Mouse (Mus musculus): Measurements from ENCODE around the gene Lcat. TPM values are rescaled to one million over a fixed set of nuclear protein-coding genes. Genes with fewer than 3 reads are reported as not detected.

Lcat gene
- total and polyA plus RNA-seq, 3 experiments = 1.3 to 3.3 (median 2.9) TPM

GRCm38 (mm10) chr8:105889756-105890465, 53.3 kb downstream of the Lcat start:
- no peak for DNase-seq

Small RNA genes lying within 50 kb of the gene (microRNA-seq; reads per million reads assigned to microRNA genes)
- gene Mir7074 = 0 reads per million in 2 experiments

Other genes with a start within 250 kb of the Lcat start
- 10 to 100 TPM; 21.7 to 28.7 TPM for gene Acd, start 242.3 kb downstream of the Lcat start, total RNA-seq (2021)
- gene Acd, start 242.3 kb downstream of the Lcat start, polyA plus RNA-seq (2012; rRNA removed) = 39.9 and 41.9 TPM in 2 replicates
- 10 to 100 TPM; 11.0 to 14.7 TPM for gene Pard6a, start 242.2 kb downstream of the Lcat start, total RNA-seq (2021)
- 20.2 and 21.3 TPM in 2 replicates for gene Pard6a, start 242.2 kb downstream of the Lcat start, polyA plus RNA-seq (2012; rRNA removed)
- gene 4933405L10Rik, start 235.7 kb downstream of the Lcat start, total RNA-seq (2021) = not detected
- 0.10 TPM in 1 of 2 replicates, not detected in the other for gene 4933405L10Rik, start 235.7 kb downstream of the Lcat start, polyA plus RNA-seq (2012; rRNA removed)
- 1 to 10 TPM; 2.9 to 6.8 TPM for gene Enkd1, start 235.2 kb downstream of the Lcat start, total RNA-seq (2021)
- 9.7 and 12.9 TPM in 2 replicates for gene Enkd1, start 235.2 kb downstream of the Lcat start, polyA plus RNA-seq (2012; rRNA removed)
- gene Gfod2, start 184.7 kb downstream of the Lcat start, total RNA-seq (2021) = 10 to 100 TPM in 1 of 2 experiments, 1 to 10 TPM in 1; 7.8 to 14.2 TPM
- gene Gfod2, start 184.7 kb downstream of the Lcat start, polyA plus RNA-seq (2012; rRNA removed) = 8.1 and 9.6 TPM in 2 replicates
- gene Ranbp10, start 116.0 kb downstream of the Lcat start, total RNA-seq (2021) = 10 to 100 TPM; 19.7 to 23.6 TPM
- 22.2 and 27.3 TPM in 2 replicates for gene Ranbp10, start 116.0 kb downstream of the Lcat start, polyA plus RNA-seq (2012; rRNA removed)
- gene Tsnaxip1, start 115.7 kb downstream of the Lcat start, total RNA-seq (2021) = not detected
- gene Tsnaxip1, start 115.7 kb downstream of the Lcat start, polyA plus RNA-seq (2012; rRNA removed) = not detected in 2 replicates
- gene Cenpt, start 90.1 kb downstream of the Lcat start, total RNA-seq (2021) = 1 to 10 TPM; 5.9 to 6.7 TPM
- 5.9 and 8.1 TPM in 2 replicates for gene Cenpt, start 90.1 kb downstream of the Lcat start, polyA plus RNA-seq (2012; rRNA removed)
- 10 to 100 TPM; 31.7 to 38.0 TPM for gene Thap11, start 88.2 kb downstream of the Lcat start, total RNA-seq (2021)
- gene Thap11, start 88.2 kb downstream of the Lcat start, polyA plus RNA-seq (2012; rRNA removed) = 79.7 and 91.6 TPM in 2 replicates
- 10 to 100 TPM; 30.2 to 44.0 TPM for gene Nutf2, start 82.8 kb downstream of the Lcat start, total RNA-seq (2021)
- gene Nutf2, start 82.8 kb downstream of the Lcat start, polyA plus RNA-seq (2012; rRNA removed) = 19.3 and 24.8 TPM in 2 replicates
- gene Edc4, start 62.5 kb downstream of the Lcat start, total RNA-seq (2021) = 10 to 100 TPM; 33.8 to 35.9 TPM
- 74.9 and 97.4 TPM in 2 replicates for gene Edc4, start 62.5 kb downstream of the Lcat start, polyA plus RNA-seq (2012; rRNA removed)
- gene Nrn1l, start 49.8 kb downstream of the Lcat start, total RNA-seq (2021) = 1 to 10 TPM; 1.3 to 1.6 TPM
- gene Nrn1l, start 49.8 kb downstream of the Lcat start, polyA plus RNA-seq (2012; rRNA removed) = 4.6 TPM in 2 replicates
- gene Pskh1, start 42.9 kb downstream of the Lcat start, total RNA-seq (2021) = 10 to 100 TPM; 32.5 to 33.3 TPM
- gene Pskh1, start 42.9 kb downstream of the Lcat start, polyA plus RNA-seq (2012; rRNA removed) = 45.3 and 51.2 TPM in 2 replicates
- under 1 TPM; 0.73 to 0.84 TPM for gene Ctrl, start 9.5 kb downstream of the Lcat start, total RNA-seq (2021)
- 1.1 and 2.0 TPM in 2 replicates for gene Ctrl, start 9.5 kb downstream of the Lcat start, polyA plus RNA-seq (2012; rRNA removed)
- gene Psmb10, start 4.9 kb downstream of the Lcat start, total RNA-seq (2021) = 10 to 100 TPM; 77.0 to 79.0 TPM
- 156 and 174 TPM in 2 replicates for gene Psmb10, start 4.9 kb downstream of the Lcat start, polyA plus RNA-seq (2012; rRNA removed)
- gene Slc12a4, start 22.7 kb upstream of the Lcat start, total RNA-seq (2021) = 10 to 100 TPM; 40.2 to 60.5 TPM
- 62.4 and 63.2 TPM in 2 replicates for gene Slc12a4, start 22.7 kb upstream of the Lcat start, polyA plus RNA-seq (2012; rRNA removed)
- gene Dpep3, start 36.0 kb upstream of the Lcat start, total RNA-seq (2021) = not detected
- 0.21 TPM in 1 of 2 replicates, not detected in the other for gene Dpep3, start 36.0 kb upstream of the Lcat start, polyA plus RNA-seq (2012; rRNA removed)
- 10 to 100 TPM; 13.6 to 19.6 TPM for gene Dus2, start 48.0 kb upstream of the Lcat start, total RNA-seq (2021)
- gene Dus2, start 48.0 kb upstream of the Lcat start, polyA plus RNA-seq (2012; rRNA removed) = 5.5 and 5.6 TPM in 2 replicates
- not detected for gene Dpep2nb, start 62.6 kb upstream of the Lcat start, total RNA-seq (2021)
- gene Dpep2nb, start 62.6 kb upstream of the Lcat start, polyA plus RNA-seq (2012; rRNA removed) = not detected in 2 replicates
- 10 to 100 TPM; 16.1 to 17.3 TPM for gene Ddx28, start 68.5 kb upstream of the Lcat start, total RNA-seq (2021)
- gene Ddx28, start 68.5 kb upstream of the Lcat start, polyA plus RNA-seq (2012; rRNA removed) = 12.5 and 13.2 TPM in 2 replicates
- gene Nfatc3, start 115.5 kb upstream of the Lcat start, total RNA-seq (2021) = 10 to 100 TPM; 35.2 to 70.0 TPM
- 14.9 and 20.6 TPM in 2 replicates for gene Nfatc3, start 115.5 kb upstream of the Lcat start, polyA plus RNA-seq (2012; rRNA removed)
- 1 to 10 TPM; 1.7 to 3.7 TPM for gene Esrp2, start 193.6 kb upstream of the Lcat start, total RNA-seq (2021)
- 2.0 and 5.5 TPM in 2 replicates for gene Esrp2, start 193.6 kb upstream of the Lcat start, polyA plus RNA-seq (2012; rRNA removed)
- gene Pla2g15, start 207.0 kb upstream of the Lcat start, total RNA-seq (2021) = 10 to 100 TPM; 21.9 to 38.8 TPM
- gene Pla2g15, start 207.0 kb upstream of the Lcat start, polyA plus RNA-seq (2012; rRNA removed) = 21.9 and 22.1 TPM in 2 replicates
- gene Slc7a6, start 225.5 kb upstream of the Lcat start, total RNA-seq (2021) = 10 to 100 TPM; 27.2 to 34.0 TPM
- gene Slc7a6, start 225.5 kb upstream of the Lcat start, polyA plus RNA-seq (2012; rRNA removed) = 17.3 and 26.5 TPM in 2 replicates